Comparison of ENCODE assay signal across 12 mouse cellular contexts in genomic region chr16:17753686-17754085, GRCm38 (mm10). TPM values are rescaled to one million over a fixed set of nuclear protein-coding genes. Genes with fewer than 3 reads are reported as not detected.
A peak's percentile ranks its signal among the peaks of the same experiment; 100 is the strongest.
DNase-seq lines count a peak whose midpoint lies in the region; ATAC-seq and TF ChIP-seq lines count a peak whose summit lies in the region.
"Had no signal": no experiment of that assay in that cellular context is flagged by ENCODE, and none has a peak within 500 bp of the region (broad histone marks: within the 10 kb centered on the region; RNA-seq: fewer than 3 reads in every experiment).

No protein-coding gene starts in this region.

- H3K4me3 ChIP-seq in kidney, adult 2 months (ENCODE audit: insufficient read depth, low read depth, low read length): no peak overlapping the region
- no peak overlapping the region for H3K4me3 ChIP-seq in heart, embryonic 12.5 days
- H3K4me3 ChIP-seq in layer of hippocampus, adult 2 months: no peak overlapping the region
- H3K4me3 ChIP-seq: midbrain, embryonic 13.5 days had no signal

- H3K27ac ChIP-seq in kidney, adult 2 months (ENCODE audit: insufficient read depth, low read depth, low read length): no peak overlapping the region
- peak overlapping the region; percentile 69 for H3K27ac ChIP-seq in heart, embryonic 12.5 days (ENCODE audit: poor library complexity, severe bottlenecking)
- no peak overlapping the region for H3K27ac ChIP-seq in layer of hippocampus, adult 2 months
- H3K27ac ChIP-seq: hindbrain, embryonic 14.5 days; midbrain, embryonic 13.5 days had no signal

- no peak overlapping the region for H3K4me2 ChIP-seq in heart, embryonic 12.5 days
- H3K4me2 ChIP-seq: hindbrain, embryonic 14.5 days; midbrain, embryonic 13.5 days had no signal

- no peak for TF ChIP-seq POLR2A in kidney, adult 2 months (IDR thresholded peaks at IDR 0.05; ENCODE audit: low read depth, low read length)

- peak; percentile 51 for ATAC-seq in heart, embryonic 12.5 days (ENCODE audit: insufficient number of reproducible peaks, low FRiP score)
- ATAC-seq: lung, postnatal 0 days; midbrain, embryonic 13.5 days had no signal

- H3K4me1 ChIP-seq in kidney, adult 2 months (ENCODE audit: control insufficient read depth, insufficient read depth, low read length): no peaks in the 10 kb centered on the region; the same call in 1 of the 2 replicates
- peaks cover 17% of the 10 kb centered on the region for H3K4me1 ChIP-seq in heart, embryonic 12.5 days (replicated peaks)

- no peaks in the 10 kb centered on the region for H3K27me3 ChIP-seq in kidney, adult 2 months (replicated peaks; ENCODE audit: control insufficient read depth, insufficient read depth, low read length)
- H3K27me3 ChIP-seq in heart, embryonic 12.5 days (replicated peaks): no peaks in the 10 kb centered on the region

- peak; percentile 38 for DNase-seq in kidney, adult 2 months
- DNase-seq in kidney, postnatal 10 days: no peak
- DNase-seq in 3T3-L1 (ENCODE audit: low read depth, low spot score): peak; percentile 90
- DNase-seq in Muller cell, postnatal 12 days (ENCODE audit: inconsistent ontology term): peak; percentile 58
- no peak for DNase-seq in right cerebral cortex, postnatal 4 days
- no peak for DNase-seq in right cerebral cortex, postnatal 36 days (ENCODE audit: low spot score in 2 of 2)
- DNase-seq in layer of hippocampus, adult 2 months (ENCODE audit: low spot score in 2 of 2): no peak
- DNase-seq: gastrocnemius, postnatal 25 days had no signal

- TF ChIP-seq CTCF in kidney, adult 2 months (conservative IDR thresholded peaks at IDR 0.05; ENCODE audit: insufficient read depth, insufficient read length, low read depth, low read length): no peak
- TF ChIP-seq CTCF in layer of hippocampus, adult 2 months (conservative IDR thresholded peaks at IDR 0.05): no peak

- H3K36me3 ChIP-seq in kidney, adult 2 months (ENCODE audit: control insufficient read depth, insufficient read depth, low read length): no peaks in the 10 kb centered on the region
- no peaks in the 10 kb centered on the region for H3K36me3 ChIP-seq in heart, embryonic 12.5 days
- H3K36me3 ChIP-seq: midbrain, embryonic 13.5 days had no signal

- WGBS in kidney, adult 2 months: 37% methylated on average over 1 of the region's 1 CpGs
- 42% methylated on average over 1 of the region's 1 CpGs for WGBS in heart, embryonic 12.5 days

- no peak overlapping the region for H3K9ac ChIP-seq in heart, embryonic 12.5 days
- H3K9ac ChIP-seq: hindbrain, embryonic 14.5 days; midbrain, embryonic 13.5 days had no signal

- H3K9me3 ChIP-seq in heart, embryonic 12.5 days (replicated peaks): no peaks in the 10 kb centered on the region
- H3K9me3 ChIP-seq: midbrain, embryonic 13.5 days had no signal

RNA-seq across cellular contexts. Expression of gene Klhl22, which starts 5.7 kb away (rescaled TPM):
- 50.9 and 69.4 TPM in 2 replicates for polyA plus RNA-seq in kidney, adult 2 months (2012; rRNA removed)
- polyA plus RNA-seq in heart, embryonic 12.5 days (2016; fragmentation: Nextera tagmentation; extraction: Ambion mirVana): 42.7 and 44.4 TPM in 2 replicates
- 100 to 1,000 TPM; 101 TPM for total RNA-seq in layer of hippocampus, adult 2 months (2021)

RNA-seq across cellular contexts. Expression of gene Med15, which starts 21.0 kb away (rescaled TPM):
- 48.6 and 54.3 TPM in 2 replicates for polyA plus RNA-seq in kidney, adult 2 months (2012; rRNA removed)
- 36.9 and 39.9 TPM in 2 replicates for polyA plus RNA-seq in heart, embryonic 12.5 days (2016; fragmentation: Nextera tagmentation; extraction: Ambion mirVana)
- 10 to 100 TPM; 76.7 to 81.8 TPM for total RNA-seq in layer of hippocampus, adult 2 months (2021)

RNA-seq across cellular contexts. Expression of gene Scarf2, which starts 43.4 kb away (rescaled TPM):
- 26.8 and 38.2 TPM in 2 replicates for polyA plus RNA-seq in kidney, adult 2 months (2012; rRNA removed)
- 15.8 and 17.4 TPM in 2 replicates for polyA plus RNA-seq in heart, embryonic 12.5 days (2016; fragmentation: Nextera tagmentation; extraction: Ambion mirVana)
- 1 to 10 TPM; 2.5 to 2.7 TPM for total RNA-seq in layer of hippocampus, adult 2 months (2021)

Comparison
In these comparisons a context has a peak if more than half of its experiments do, and no peak if none do; other contexts are left out.
1. DNase-seq: peak in kidney, adult 2 months (single experiment), 3T3-L1 (single experiment) and Muller cell, postnatal 12 days (single experiment); none in kidney, postnatal 10 days (single experiment), right cerebral cortex, postnatal 4 days (single experiment), right cerebral cortex, postnatal 36 days (0 of 2) and layer of hippocampus, adult 2 months (0 of 2).